Mouse (Mus musculus): ENCODE measurements around the gene E330009J07Rik. TPM values are rescaled to one million over a fixed set of nuclear protein-coding genes. Genes with fewer than 3 reads are reported as not detected.

E330009J07Rik gene
- total RNA-seq, 2 experiments from 2014 or later, result 57.4 to 58.1 TPM

DNA sequence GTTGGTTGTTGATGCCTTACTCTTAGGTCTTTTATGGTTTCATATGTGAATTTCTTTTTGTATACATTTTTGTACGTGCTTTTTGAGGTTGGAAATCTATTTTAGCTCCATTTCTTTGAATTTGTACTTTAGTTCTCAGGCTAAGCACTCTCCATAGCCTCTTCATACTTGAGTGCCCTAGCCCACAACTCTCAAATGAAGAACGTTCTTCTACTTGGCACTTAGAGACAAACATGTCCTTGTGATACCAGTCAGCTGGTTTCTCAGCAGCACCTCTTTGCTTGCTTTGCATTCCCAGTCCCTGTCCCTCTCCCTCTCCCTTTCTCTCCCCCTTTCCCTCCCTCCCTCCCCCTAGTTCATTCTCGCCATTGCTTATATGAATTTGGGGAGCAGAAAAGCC, 55.8 kb downstream of the E330009J07Rik start:
- intact Hi-C loops (cut with DNase I), result no loop called here
- DNase-seq (ENCODE audit: low spot score in 2 of 2), result no peak

DNA sequence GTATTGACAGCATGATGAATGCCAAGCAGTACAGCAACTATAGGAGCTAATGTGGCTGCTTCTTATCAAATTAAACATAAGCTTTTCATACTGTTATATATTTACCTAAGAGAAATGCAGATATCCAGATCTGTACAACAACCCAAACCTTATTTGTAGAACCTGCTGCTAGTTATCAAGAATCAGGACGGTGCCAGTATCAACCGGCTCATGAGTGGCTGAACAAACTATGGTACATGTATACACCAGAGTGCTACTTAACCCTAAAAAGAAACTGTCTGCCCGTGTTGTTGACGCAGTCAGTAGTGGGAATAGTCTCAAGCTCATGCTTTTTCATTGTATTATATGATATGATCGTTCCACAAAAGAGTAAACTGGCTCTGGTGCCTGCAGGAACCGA, 64.9 kb downstream of the E330009J07Rik start:
- no peak for DNase-seq (ENCODE audit: low spot score in 2 of 2)
- intact Hi-C loops (cut with DNase I), result no loop called here

DNA sequence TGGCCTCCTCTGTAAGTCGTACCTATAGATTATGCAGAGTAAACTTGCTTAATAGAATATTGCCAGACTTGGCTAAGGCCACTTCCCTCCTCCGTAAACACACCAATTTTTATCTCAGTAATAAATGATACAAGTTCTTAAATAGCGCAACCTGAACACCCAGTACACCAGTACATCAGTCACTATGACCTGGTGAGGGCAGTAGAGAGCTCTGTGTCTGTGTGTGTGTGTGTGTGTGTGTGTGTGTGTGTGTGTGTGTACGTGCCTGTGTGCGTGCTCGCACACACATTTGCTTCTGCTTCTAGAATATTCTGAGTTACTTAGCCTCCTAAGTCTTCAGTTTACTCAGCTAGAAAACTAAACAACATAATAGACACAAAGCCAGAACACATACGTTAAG, 82.6 kb downstream of the E330009J07Rik start:
- no peak for DNase-seq (ENCODE audit: low spot score in 2 of 2)
- intact Hi-C loops (cut with DNase I), result no loop called here

Other genes starting within 250 kb of the E330009J07Rik start
- 10 to 100 TPM; 44.4 to 48.9 TPM for gene Agk, start 111.0 kb downstream of the E330009J07Rik start, total RNA-seq (2021)
- gene Wee2, start 3.0 kb upstream of the E330009J07Rik start, total RNA-seq (2021), result not detected
- 10 to 100 TPM; 31.0 to 33.4 TPM for gene Ssbp1, start 35.2 kb upstream of the E330009J07Rik start, total RNA-seq (2021)
- gene Tas2r137, start 55.1 kb upstream of the E330009J07Rik start, total RNA-seq (2021), result under 1 TPM in 1 of 2 experiments, not detected in 1; 0.34 TPM
- under 1 TPM in 1 of 2 experiments, not detected in 1; 0.37 TPM for gene Tas2r108, start 57.4 kb upstream of the E330009J07Rik start, total RNA-seq (2021)
- gene Prss37, start 83.4 kb upstream of the E330009J07Rik start, total RNA-seq (2021), result not detected
- not detected for gene Olfr461, start 118.9 kb upstream of the E330009J07Rik start, total RNA-seq (2021)
- gene Olfr460, start 133.4 kb upstream of the E330009J07Rik start, total RNA-seq (2021), result not detected
- under 1 TPM; 0.76 to 0.89 TPM for gene Clec5a, start 149.7 kb upstream of the E330009J07Rik start, total RNA-seq (2021)
- gene Tas2r138, start 177.2 kb upstream of the E330009J07Rik start, total RNA-seq (2021), result not detected
- gene Mgam, start 192.7 kb upstream of the E330009J07Rik start, total RNA-seq (2021), result not detected

All from left cerebral cortex, postnatal 25 days (tissue).